Mouse (Mus musculus): ENCODE results near the gene Taar8a.
"Not testable (repeated sequence)": the region's sequence is repeated elsewhere in the genome, so short reads cannot be mapped to it uniquely, and the experiment has no call there.

- TF ChIP-seq POLR2A (IDR thresholded peaks at IDR 0.05; ENCODE audit: insufficient read length, low read depth); POLR2AphosphoS2 (IDR thresholded peaks at IDR 0.05; ENCODE audit: insufficient read length, low read depth); TCF12 (IDR thresholded peaks at IDR 0.05; ENCODE audit: insufficient read depth, poor library complexity, severe bottlenecking); MYOG (IDR thresholded peaks at IDR 0.05; ENCODE audit: control insufficient read depth in 1 of 3, insufficient read depth in 1 of 3, insufficient read length in 2 of 3, low read depth in 2 of 3); CEBPB (IDR thresholded peaks at IDR 0.05; ENCODE audit: insufficient read depth, poor library complexity, severe bottlenecking); SRF (IDR thresholded peaks at IDR 0.05; ENCODE audit: control insufficient read depth, insufficient read length, low read depth); USF1 (IDR thresholded peaks at IDR 0.05; ENCODE audit: low read depth): not testable (repeated sequence)
Observed at GRCm38 (mm10) chr10:24103299-24103698, 27.0 kb downstream of the Taar8a start.

Measured in myocyte (in vitro differentiated cells).